ENCODE assay signal across 29 mouse cellular contexts in the genomic region with DNA sequence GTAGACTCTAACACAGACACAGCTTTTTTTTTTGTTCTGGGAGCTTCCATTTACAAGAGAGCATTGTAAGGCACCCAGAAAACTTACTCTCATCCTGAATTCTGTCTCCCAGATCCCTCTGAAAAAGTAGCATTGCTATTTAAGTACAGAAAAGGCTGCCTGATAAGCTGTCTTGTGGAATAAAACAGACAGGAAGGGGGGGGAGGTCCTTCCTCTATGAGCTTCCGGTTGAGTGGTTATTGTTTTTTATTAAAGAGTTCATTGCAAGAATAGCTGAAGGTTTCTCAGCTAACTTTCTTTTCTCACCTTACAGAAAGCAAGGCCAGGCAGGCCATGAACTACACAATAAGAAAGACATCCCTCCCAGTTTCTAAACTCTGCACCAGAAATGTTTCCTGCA.
DNase-seq lines count a peak whose midpoint lies in the region; ATAC-seq and TF ChIP-seq lines count a peak whose summit lies in the region.
"Had no signal": no experiment of that assay in that cellular context is flagged by ENCODE, and none has a peak within 500 bp of the region (broad histone marks: within the 10 kb centered on the region; RNA-seq: fewer than 3 reads in every experiment).

No protein-coding gene starts in this region.

- no peak for ATAC-seq in hindbrain, embryonic 13.5 days (ENCODE audit: low FRiP score)
- ATAC-seq in hindbrain, embryonic 11.5 days (ENCODE audit: low FRiP score) = no peak
- no peak for ATAC-seq in kidney, postnatal 0 days (replicated peaks; ENCODE audit: low FRiP score, low read depth)
- ATAC-seq in intestine, postnatal 0 days = no peak
- ATAC-seq: forebrain, embryonic 16.5 days had no signal

- peak; percentile 47 for DNase-seq in adrenal gland, adult 2 months
- DNase-seq in adrenal gland, postnatal 25 days = no peak
- no peak for DNase-seq in hindbrain, embryonic 11.5 days (ENCODE audit: low spot score)
- DNase-seq in kidney, postnatal 0 days (ENCODE audit: low spot score) = peak; percentile 32
- DNase-seq in kidney, adult 8-10 months = no peak
- peak; percentile 43 for DNase-seq in 416B (ENCODE audit: low read depth)
- DNase-seq: cerebellum, adult 11 months; cerebellum, adult 9-10 months; cerebellum, postnatal 36 days; embryo, embryonic 11 days; gastrocnemius, adult 2 months; gastrocnemius, postnatal 36 days; layer of hippocampus, adult 9-11 months; liver, embryonic 13.5 days; lung, postnatal 4 days; midbrain, embryonic 14.5 days; right cerebral cortex, postnatal 25 days; thymus, adult 18-20 months; thymus, postnatal 25 days had no signal

- H3K4me2 ChIP-seq in hindbrain, embryonic 13.5 days = no peak overlapping the region
- no peak overlapping the region for H3K4me2 ChIP-seq in hindbrain, embryonic 11.5 days (replicated peaks; ENCODE audit: low read depth, low read length)
- no peak overlapping the region for H3K4me2 ChIP-seq in kidney, postnatal 0 days (ENCODE audit: low read length)
- H3K4me2 ChIP-seq in intestine, postnatal 0 days (replicated peaks; ENCODE audit: low read depth) = no peak overlapping the region
- H3K4me2 ChIP-seq: embryonic facial prominence, embryonic 12.5 days; limb, embryonic 15.5 days; liver, embryonic 13.5 days; lung, embryonic 15.5 days; neural tube, embryonic 15.5 days had no signal

- H3K9ac ChIP-seq in hindbrain, embryonic 13.5 days = no peak overlapping the region
- H3K9ac ChIP-seq in hindbrain, embryonic 11.5 days (ENCODE audit: low read depth, low read length) = no peak overlapping the region
- no peak overlapping the region for H3K9ac ChIP-seq in kidney, postnatal 0 days (ENCODE audit: low read depth, low read length)
- no peak overlapping the region for H3K9ac ChIP-seq in intestine, postnatal 0 days (ENCODE audit: low read depth, low read length)
- H3K9ac ChIP-seq: embryonic facial prominence, embryonic 12.5 days; limb, embryonic 15.5 days; liver, embryonic 13.5 days; lung, embryonic 15.5 days; neural tube, embryonic 15.5 days had no signal

- WGBS in hindbrain, embryonic 13.5 days = 52% methylated on average over 1 of the region's 1 CpGs
- 80% methylated on average over 1 of the region's 1 CpGs for WGBS in hindbrain, embryonic 11.5 days
- WGBS in kidney, postnatal 0 days = 42% methylated on average over 1 of the region's 1 CpGs
- WGBS in intestine, postnatal 0 days = 81% methylated on average over 1 of the region's 1 CpGs

- no peaks in the 10 kb centered on the region for H3K9me3 ChIP-seq in hindbrain, embryonic 13.5 days
- no peaks in the 10 kb centered on the region for H3K9me3 ChIP-seq in hindbrain, embryonic 11.5 days (ENCODE audit: control insufficient read depth, low read length)
- H3K9me3 ChIP-seq in kidney, postnatal 0 days (replicated peaks; ENCODE audit: low read length) = no peaks in the 10 kb centered on the region
- no peaks in the 10 kb centered on the region for H3K9me3 ChIP-seq in intestine, postnatal 0 days (ENCODE audit: control insufficient read depth)
- H3K9me3 ChIP-seq: embryonic facial prominence, embryonic 12.5 days; hindbrain, embryonic 10.5 days; limb, embryonic 10.5 days; limb, embryonic 15.5 days; liver, embryonic 13.5 days; lung, embryonic 15.5 days; neural tube, embryonic 15.5 days had no signal

- H3K36me3 ChIP-seq in hindbrain, embryonic 13.5 days = no peaks in the 10 kb centered on the region
- no peaks in the 10 kb centered on the region for H3K36me3 ChIP-seq in hindbrain, embryonic 11.5 days (ENCODE audit: control insufficient read depth, insufficient read depth, low read length)
- H3K36me3 ChIP-seq in kidney, postnatal 0 days (ENCODE audit: insufficient read depth, low read length) = no peaks in the 10 kb centered on the region
- no peaks in the 10 kb centered on the region for H3K36me3 ChIP-seq in intestine, postnatal 0 days (ENCODE audit: control insufficient read depth, insufficient read depth)
- H3K36me3 ChIP-seq: embryonic facial prominence, embryonic 12.5 days; G1E; hindbrain, embryonic 10.5 days; limb, embryonic 10.5 days; limb, embryonic 15.5 days; liver, embryonic 13.5 days; lung, embryonic 15.5 days; neural tube, embryonic 15.5 days had no signal

- H3K27ac ChIP-seq in hindbrain, embryonic 13.5 days = peak overlapping the region; percentile 6; the same call in 1 of the 2 replicates
- no peak overlapping the region for H3K27ac ChIP-seq in hindbrain, embryonic 11.5 days (ENCODE audit: low read depth, low read length)
- H3K27ac ChIP-seq in kidney, postnatal 0 days = no peak overlapping the region
- H3K27ac ChIP-seq in intestine, postnatal 0 days (ENCODE audit: low read depth, low read length) = no peak overlapping the region
- H3K27ac ChIP-seq: embryonic facial prominence, embryonic 12.5 days; gastrocnemius, adult 2 months; hindbrain, embryonic 10.5 days; limb, embryonic 10.5 days; limb, embryonic 15.5 days; liver, embryonic 13.5 days; lung, embryonic 15.5 days had no signal

- H3K4me3 ChIP-seq in hindbrain, embryonic 13.5 days = no peak overlapping the region
- no peak overlapping the region for H3K4me3 ChIP-seq in hindbrain, embryonic 11.5 days (ENCODE audit: low read depth, low read length)
- no peak overlapping the region for H3K4me3 ChIP-seq in kidney, postnatal 0 days (replicated peaks; ENCODE audit: low read depth, low read length)
- no peak overlapping the region for H3K4me3 ChIP-seq in intestine, postnatal 0 days (ENCODE audit: low read depth, low read length)
- H3K4me3 ChIP-seq: embryonic facial prominence, embryonic 12.5 days; gastrocnemius, adult 2 months; hindbrain, embryonic 10.5 days; limb, embryonic 10.5 days; limb, embryonic 15.5 days; liver, embryonic 13.5 days; lung, embryonic 15.5 days; neural tube, embryonic 15.5 days had no signal

- no peaks in the 10 kb centered on the region for H3K27me3 ChIP-seq in hindbrain, embryonic 13.5 days
- H3K27me3 ChIP-seq in hindbrain, embryonic 11.5 days (ENCODE audit: control insufficient read depth, insufficient read depth, low read length) = no peaks in the 10 kb centered on the region
- no peaks in the 10 kb centered on the region for H3K27me3 ChIP-seq in kidney, postnatal 0 days (ENCODE audit: insufficient read depth, low read length)
- no peaks in the 10 kb centered on the region for H3K27me3 ChIP-seq in intestine, postnatal 0 days (replicated peaks; ENCODE audit: control insufficient read depth, insufficient read depth, low read length)
- H3K27me3 ChIP-seq: embryonic facial prominence, embryonic 12.5 days; limb, embryonic 15.5 days; liver, embryonic 13.5 days; lung, embryonic 15.5 days; neural tube, embryonic 15.5 days had no signal

- H3K4me1 ChIP-seq in hindbrain, embryonic 13.5 days (replicated peaks) = peaks cover 87% of the 10 kb centered on the region
- peaks cover 8% of the 10 kb centered on the region for H3K4me1 ChIP-seq in hindbrain, embryonic 11.5 days (replicated peaks; ENCODE audit: control insufficient read depth, insufficient read depth, low read length)
- H3K4me1 ChIP-seq in kidney, postnatal 0 days (replicated peaks; ENCODE audit: insufficient read depth, low read length) = no peaks in the 10 kb centered on the region
- H3K4me1 ChIP-seq in intestine, postnatal 0 days (replicated peaks; ENCODE audit: control insufficient read depth, insufficient read depth, low read length) = no peaks in the 10 kb centered on the region
- H3K4me1 ChIP-seq: embryonic facial prominence, embryonic 12.5 days; limb, embryonic 15.5 days; liver, embryonic 13.5 days; lung, embryonic 15.5 days had no signal

- no peak for TF ChIP-seq CTCF in kidney, postnatal 0 days (IDR thresholded peaks at IDR 0.05; ENCODE audit: low read depth)
- no peak for TF ChIP-seq CTCF in intestine, postnatal 0 days (IDR thresholded peaks at IDR 0.05; ENCODE audit: low read depth)

Comparison
In these comparisons a context has a peak if more than half of its experiments do, and no peak if none do; other contexts are left out.
1. DNase-seq: peak in adrenal gland, adult 2 months (single experiment), kidney, postnatal 0 days (single experiment) and 416B (single experiment); none in adrenal gland, postnatal 25 days (single experiment), hindbrain, embryonic 11.5 days (single experiment) and kidney, adult 8-10 months (0 of 2).